Mouse (Mus musculus) layer of hippocampus, postnatal 14 days (tissue): ENCODE measurements at regions not wholly inside any gene's neighbourhood (a gene's known extent, or its start where the extent isn't known, plus 50 kb on each side); places are given as distances from the start of the nearest gene placed in this dataset.

Source experiments
- DNase-seq, 2 experiments: peaks; one replicate each; pipeline ENCODE4 v3.0.0; 2021 to 2022; ENCODE audit warnings: low spot score in 2 of 2, mixed read lengths in 1 of 2

- peak in 1 of 2 experiments; percentile 20 for DNase-seq
These were observed 640.0 kb upstream of the Pcdh17 start for GRCm38 (mm10) chr14:83803412-83803811.
